Mouse (Mus musculus): ENCODE measurements around the gene Sacm1l.

DNA sequence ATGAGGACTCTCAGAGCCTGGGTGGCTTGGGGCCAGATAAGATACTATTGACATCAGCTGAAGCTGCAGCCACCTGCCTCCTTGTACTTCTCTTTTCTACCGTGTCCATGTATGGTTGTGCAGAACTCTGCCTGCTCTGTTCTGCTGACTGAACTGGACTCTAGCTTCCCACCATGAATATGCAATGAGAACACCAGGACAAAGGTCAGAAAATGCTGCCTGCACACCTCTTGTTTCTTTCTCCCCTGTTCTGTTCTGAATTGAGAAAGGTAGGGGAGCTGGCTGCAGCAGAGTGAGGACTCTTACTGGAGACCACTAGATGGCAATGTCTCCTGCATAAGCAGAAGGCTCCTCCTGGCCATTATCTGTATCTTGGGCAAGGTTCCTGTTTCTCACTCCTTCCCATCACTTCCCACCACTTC lies 109.1 kb downstream of the Sacm1l start:
- TF ChIP-seq CTCF (IDR thresholded peaks at IDR 0.05; ENCODE audit: borderline replicate concordance, insufficient read depth, low read length) (no peak), POLR2A (IDR thresholded peaks at IDR 0.05; ENCODE audit: low read depth, low read length) (no peak)
